Mouse (Mus musculus) ovary, adult 2 months (tissue): ENCODE results near the gene Omp. TPM values are rescaled to one million over a fixed set of nuclear protein-coding genes. Genes with fewer than 3 reads are reported as not detected.

Experiments used
- polyA plus RNA-seq: library from polyadenylated mRNA; depleted of rRNA; stranded (reverse); fragments of >200 nt; gene quantifications from 2 replicates; pipeline ENCODE4 v1.2.3, GENCODE M21; 2012; rRNA removed

Omp gene
- 1.3 and 1.7 TPM in 2 replicates for polyA plus RNA-seq

GRCm38 (mm10) chr7:98145402-98145801 is at the start of gene Omp:
Gene Omp (minus strand): TSS chr7:98145502.

GRCm38 (mm10) chr7:98177929-98178559 is 32.7 kb upstream of the Omp start, which contains the start of gene Capn5:
Gene Capn5 (minus strand): TSS chr7:98178274.

GRCm38 (mm10) chr7:98119179-98119960 is 25.9 kb downstream of the Omp start, which contains the start of gene Myo7a:
Gene Myo7a (minus strand): TSS chr7:98119524.

Other genes with a start within 250 kb of the Omp start
- not detected in 2 replicates for gene Gdpd4, start 225.5 kb downstream of the Omp start, polyA plus RNA-seq
- gene Myo7a, start 26.0 kb downstream of the Omp start, polyA plus RNA-seq: 40.3 and 41.5 TPM in 2 replicates
- 33.8 and 37.6 TPM in 2 replicates for gene Capn5, start 32.8 kb upstream of the Omp start, polyA plus RNA-seq
- gene B3gnt6, start 54.0 kb upstream of the Omp start, polyA plus RNA-seq: 0.47 and 0.58 TPM in 2 replicates
- 10.7 and 11.3 TPM in 2 replicates for gene Acer3, start 175.7 kb upstream of the Omp start, polyA plus RNA-seq
- 30.5 and 36.9 TPM in 2 replicates for gene Tsku, start 215.8 kb upstream of the Omp start, polyA plus RNA-seq